Mouse (Mus musculus) liver, embryonic 14.5 days (tissue): ENCODE data around the gene Adh7.

Experiments used
- CTCF ChIP-seq: IDR thresholded peaks from 2 replicates; pipeline ENCODE4 v1.5.1; 2016; ENCODE audit warnings: antibody characterized with exemption, low read depth, control low read depth
- EP300 ChIP-seq: IDR thresholded peaks from 2 replicates; pipeline ENCODE4 v1.6.1; 2016; ENCODE audit warnings: antibody characterized with exemption, low read depth

DNA sequence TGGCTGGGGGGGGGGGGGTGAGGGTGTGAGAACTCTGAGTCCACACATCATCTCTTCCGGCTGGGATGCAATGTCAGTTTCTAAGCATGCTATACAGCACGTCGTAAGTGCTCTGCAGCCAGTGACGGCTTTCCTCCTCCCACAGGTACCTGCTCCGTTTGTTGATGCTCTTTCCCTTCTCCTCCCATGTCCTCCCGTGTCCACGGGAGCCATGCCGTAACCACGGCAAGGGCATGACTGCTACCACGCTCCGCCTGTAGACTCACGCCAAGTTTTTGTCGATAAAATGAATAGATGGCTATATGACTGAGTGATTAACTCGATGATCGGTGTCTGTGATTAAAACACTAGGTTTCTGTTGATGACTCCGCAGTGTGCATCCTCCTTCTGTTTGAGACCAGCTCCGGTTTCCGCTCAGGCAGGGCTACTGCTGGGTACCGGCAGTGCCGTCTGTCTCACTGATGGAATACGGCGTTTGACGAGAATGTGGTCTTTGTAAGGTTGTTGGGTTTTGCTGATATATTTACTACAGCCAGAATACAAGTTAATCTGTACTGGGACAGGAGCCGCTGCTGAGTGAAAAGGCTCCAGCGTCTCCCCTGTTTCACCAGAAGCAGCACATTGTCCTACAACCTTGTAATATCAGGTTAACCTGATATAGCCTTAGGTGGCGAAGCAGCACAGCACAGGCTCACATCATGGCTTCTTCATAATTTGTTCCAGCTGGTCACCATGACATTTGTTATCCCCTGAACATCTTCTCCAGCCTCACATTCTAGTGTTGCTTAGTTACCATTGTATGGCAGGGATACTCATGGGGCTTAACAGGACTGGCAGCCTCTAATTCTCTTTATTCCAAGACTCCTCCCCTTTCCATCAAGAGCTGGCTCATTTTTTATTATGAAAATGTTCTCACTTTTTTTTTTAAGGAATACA is 31.3 kb upstream of the Adh7 start:
- TF ChIP-seq CTCF (no peak), EP300 (no peak)
